Comparison of ENCODE assay signal across 26 mouse cellular contexts in genomic region chr13:94872439-94872838, GRCm38 (mm10). TPM values are rescaled to one million over a fixed set of nuclear protein-coding genes. Genes with fewer than 3 reads are reported as not detected.
DNase-seq lines count a peak whose midpoint lies in the region; ATAC-seq and TF ChIP-seq lines count a peak whose summit lies in the region.
"Had no signal": no experiment of that assay in that cellular context is flagged by ENCODE, and none has a peak within 500 bp of the region (broad histone marks: within the 10 kb centered on the region; RNA-seq: fewer than 3 reads in every experiment).

No protein-coding gene starts in this region.

- TF ChIP-seq CTCF in E14TG2a.4 (conservative IDR thresholded peaks at IDR 0.05; ENCODE audit: low read length) = no peak

- WGBS in hindbrain, embryonic 10.5 days = under 1% methylated on average over 19 of the region's 19 CpGs
- WGBS in hindbrain, embryonic 12.5 days = under 1% methylated on average over 18 of the region's 19 CpGs
- WGBS in hindbrain, embryonic 15.5 days = under 1% methylated on average over 19 of the region's 19 CpGs

- no peak overlapping the region for H3K9ac ChIP-seq in hindbrain, embryonic 12.5 days
- no peak overlapping the region for H3K9ac ChIP-seq in hindbrain, embryonic 15.5 days
- H3K9ac ChIP-seq: kidney, embryonic 15.5 days; liver, embryonic 14.5 days; midbrain, embryonic 12.5 days had no signal

- no peak overlapping the region for H3K4me2 ChIP-seq in hindbrain, embryonic 12.5 days (replicated peaks)
- H3K4me2 ChIP-seq in hindbrain, embryonic 15.5 days = peak overlapping the region; percentile 27; the same call in 1 of the 2 replicates
- H3K4me2 ChIP-seq: kidney, embryonic 15.5 days; midbrain, embryonic 12.5 days had no signal

- H3K4me3 ChIP-seq in hindbrain, embryonic 10.5 days = no peak overlapping the region
- H3K4me3 ChIP-seq in hindbrain, embryonic 12.5 days = no peak overlapping the region
- peak overlapping the region; percentile 62; the same call in 1 of the 2 replicates for H3K4me3 ChIP-seq in E14TG2a.4 (replicated peaks; ENCODE audit: low read length)
- no peak overlapping the region for H3K4me3 ChIP-seq in hindbrain, embryonic 15.5 days
- H3K4me3 ChIP-seq: heart, adult 2 months; kidney, embryonic 15.5 days; midbrain, embryonic 12.5 days had no signal

- DNase-seq in hindbrain, embryonic 10.5 days (ENCODE audit: low spot score) = peak; percentile 41
- peak; percentile 46 for DNase-seq in ES-CJ7 (ENCODE audit: low read depth, low spot score)
- no peak for DNase-seq in kidney, adult 11 months
- DNase-seq: cerebellum, adult 9-10 months; gastrocnemius, postnatal 25 days; heart, adult 2 months; heart, postnatal 4 days; kidney, postnatal 4 days; right cerebral cortex, postnatal 4 days; thymus, adult 2 months had no signal

- H3K27me3 ChIP-seq in hindbrain, embryonic 10.5 days (ENCODE audit: insufficient read depth, poor library complexity, severe bottlenecking) = peaks cover 100% of the 10 kb centered on the region
- H3K27me3 ChIP-seq in hindbrain, embryonic 12.5 days = peaks cover 77% of the 10 kb centered on the region
- peaks cover 92% of the 10 kb centered on the region for H3K27me3 ChIP-seq in E14TG2a.4 (ENCODE audit: insufficient read depth, low read length)
- peaks cover 76% of the 10 kb centered on the region for H3K27me3 ChIP-seq in hindbrain, embryonic 15.5 days

- peaks cover 30% of the 10 kb centered on the region for H3K4me1 ChIP-seq in hindbrain, embryonic 10.5 days (replicated peaks)
- H3K4me1 ChIP-seq in hindbrain, embryonic 12.5 days = peaks cover 13% of the 10 kb centered on the region; the same call in 1 of the 2 replicates
- peaks cover 56% of the 10 kb centered on the region for H3K4me1 ChIP-seq in E14TG2a.4 (replicated peaks; ENCODE audit: low read depth, low read length)
- H3K4me1 ChIP-seq in hindbrain, embryonic 15.5 days (replicated peaks) = peaks cover 8% of the 10 kb centered on the region

- ATAC-seq in hindbrain, embryonic 12.5 days (ENCODE audit: low FRiP score) = no peak
- ATAC-seq in hindbrain, embryonic 15.5 days (ENCODE audit: low FRiP score, low read depth) = no peak
- no peak for ATAC-seq in activated CD4-positive, CD25-positive, alpha-beta regulatory T cell, adult 4 months
- ATAC-seq: forebrain, embryonic 14.5 days; intestine, embryonic 16.5 days had no signal

- H3K36me3 ChIP-seq in hindbrain, embryonic 10.5 days = no peaks in the 10 kb centered on the region
- H3K36me3 ChIP-seq in hindbrain, embryonic 12.5 days = no peaks in the 10 kb centered on the region
- H3K36me3 ChIP-seq in E14TG2a.4 (ENCODE audit: insufficient read depth, low read length) = no peaks in the 10 kb centered on the region
- H3K36me3 ChIP-seq in hindbrain, embryonic 15.5 days = no peaks in the 10 kb centered on the region
- H3K36me3 ChIP-seq: G1E; kidney, embryonic 15.5 days; midbrain, embryonic 12.5 days had no signal

- no peak overlapping the region for H3K27ac ChIP-seq in hindbrain, embryonic 10.5 days
- H3K27ac ChIP-seq in hindbrain, embryonic 12.5 days = no peak overlapping the region
- H3K27ac ChIP-seq in hindbrain, embryonic 15.5 days (replicated peaks) = no peak overlapping the region
- H3K27ac ChIP-seq: heart, adult 2 months; kidney, embryonic 15.5 days; liver, embryonic 14.5 days; macrophage; midbrain, embryonic 12.5 days had no signal

- H3K9me3 ChIP-seq in hindbrain, embryonic 10.5 days = no peaks in the 10 kb centered on the region
- H3K9me3 ChIP-seq in hindbrain, embryonic 12.5 days (replicated peaks) = no peaks in the 10 kb centered on the region
- H3K9me3 ChIP-seq in E14TG2a.4 (ENCODE audit: low read length) = no peaks in the 10 kb centered on the region
- H3K9me3 ChIP-seq in hindbrain, embryonic 15.5 days = no peaks in the 10 kb centered on the region
- H3K9me3 ChIP-seq: kidney, embryonic 15.5 days; midbrain, embryonic 12.5 days had no signal

RNA-seq across cellular contexts. Expression of gene Otp, which starts 3.0 kb away (rescaled TPM):
- 2.2 and 4.0 TPM in 2 replicates for polyA plus RNA-seq in hindbrain, embryonic 10.5 days (2016; fragmentation: Nextera tagmentation; extraction: Ambion mirVana)
- polyA plus RNA-seq in hindbrain, embryonic 12.5 days (2016; fragmentation: Nextera tagmentation; extraction: Ambion mirVana) = 11.2 and 15.8 TPM in 2 replicates
- 6.1 and 6.8 TPM in 2 replicates for polyA plus RNA-seq in hindbrain, embryonic 15.5 days (2015; fragmentation: Nextera tagmentation; extraction: Ambion mirVana)
- not detected for polyA plus RNA-seq in activated CD4-positive, CD25-positive, alpha-beta regulatory T cell, adult 4 months (2017; shearing (Covaris generic))
- polyA plus RNA-seq: C2C12; heart, adult 2 months; heart, embryonic 14.5 days; intestine, embryonic 16.5 days; kidney, embryonic 15.5 days; liver, embryonic 14.5 days; lung, embryonic 16.5 days; macrophage; stomach, embryonic 16.5 days; thymus, adult 2 months; urinary bladder, adult 2 months had no signal
